Mouse (Mus musculus) T-cell, adult 66 days (primary cell): Measurements from ENCODE around the gene Tnpo1. TPM values are rescaled to one million over a fixed set of nuclear protein-coding genes. Genes with fewer than 3 reads are reported as not detected.

Experiments
- total RNA-seq, 2 experiments: library from RNA; stranded (reverse); gene quantifications; 3 replicates in 1 of 2; 4 replicates in 1 of 2; pipeline ENCODE4 v1.2.4; 2023

The Tnpo1 gene
- 10 to 100 TPM; 93.9 to 97.7 TPM for total RNA-seq

GRCm38 (mm10) chr13:98926213-98926957, at the start of gene Tnpo1:
TSS of gene Tnpo1 (minus strand) at chr13:98926384.

GRCm38 (mm10) chr13:98815147-98815785, 110.9 kb downstream of the Tnpo1 start, which contains the start of gene Fcho2:
TSS of gene Fcho2 (minus strand) at chr13:98815449.

Other genes starting within 250 kb of the Tnpo1 start
- not detected for gene Tmem171, start 231.6 kb downstream of the Tnpo1 start, total RNA-seq
- gene Fcho2, start 110.9 kb downstream of the Tnpo1 start, total RNA-seq: 10 to 100 TPM; 63.1 to 68.0 TPM
- gene 1700024P04Rik, start 58.2 kb upstream of the Tnpo1 start, total RNA-seq: not detected